Mouse (Mus musculus) layer of hippocampus, adult 9-11 months (tissue): ENCODE results near the gene AC124108.1.
A peak's percentile ranks its signal among the peaks of the same experiment; 100 is the strongest.
"Not testable (repeated sequence)": the region's sequence is repeated elsewhere in the genome, so short reads cannot be mapped to it uniquely, and the experiment has no call there.

ENCODE experiments used
- DNase-seq: peaks from one replicate; pipeline ENCODE4 v3.0.0; 2022

The AC124108.1 gene

GRCm38 (mm10) chr1:132191093-132191785, at the start of gene AC124108.1, which contains the start of gene Lemd1:
Gene AC124108.1 (plus strand): TSS chr1:132191457.
Gene Lemd1 (plus strand): TSS chr1:132191431.
- no peak for DNase-seq

- no peak for DNase-seq
Measured at GRCm38 (mm10) chr1:132141753-132142152, 49.5 kb upstream of the AC124108.1 start.

- no peak for DNase-seq
Measured at GRCm38 (mm10) chr1:132143079-132143478, 48.2 kb upstream of the AC124108.1 start.

GRCm38 (mm10) chr1:132143730-132144129, 47.5 kb upstream of the AC124108.1 start:
- no peak for DNase-seq

- DNase-seq: peak; percentile 83
Measured at GRCm38 (mm10) chr1:132144223-132144622, 47.0 kb upstream of the AC124108.1 start.

GRCm38 (mm10) chr1:132144837-132145236, 46.4 kb upstream of the AC124108.1 start:
- no peak for DNase-seq

GRCm38 (mm10) chr1:132145973-132146685, 45.1 kb upstream of the AC124108.1 start:
- DNase-seq: no peak

GRCm38 (mm10) chr1:132149410-132149809, 41.8 kb upstream of the AC124108.1 start:
- DNase-seq: no peak

GRCm38 (mm10) chr1:132150171-132150570, 41.1 kb upstream of the AC124108.1 start:
- no peak for DNase-seq

GRCm38 (mm10) chr1:132150817-132151601, 40.2 kb upstream of the AC124108.1 start:
- no peak for DNase-seq

- no peak for DNase-seq
Measured at GRCm38 (mm10) chr1:132151908-132152307, 39.3 kb upstream of the AC124108.1 start.

GRCm38 (mm10) chr1:132153086-132153690, 38.1 kb upstream of the AC124108.1 start:
- DNase-seq: no peak

GRCm38 (mm10) chr1:132153691-132154090, 37.6 kb upstream of the AC124108.1 start:
- DNase-seq: no peak

GRCm38 (mm10) chr1:132155737-132156136, 35.5 kb upstream of the AC124108.1 start:
- DNase-seq: peak; percentile 65

GRCm38 (mm10) chr1:132157016-132157781, 34.1 kb upstream of the AC124108.1 start:
- DNase-seq: peak; percentile 66

GRCm38 (mm10) chr1:132157808-132158207, 33.4 kb upstream of the AC124108.1 start:
- no peak for DNase-seq

- no peak for DNase-seq
Measured at GRCm38 (mm10) chr1:132158741-132159140, 32.5 kb upstream of the AC124108.1 start.

GRCm38 (mm10) chr1:132159681-132160080, 31.6 kb upstream of the AC124108.1 start:
- no peak for DNase-seq

GRCm38 (mm10) chr1:132161211-132161880, 29.9 kb upstream of the AC124108.1 start:
- no peak for DNase-seq

- not testable (repeated sequence) for DNase-seq
Measured at GRCm38 (mm10) chr1:132162618-132163017, 28.6 kb upstream of the AC124108.1 start.

- DNase-seq: no peak
Measured at GRCm38 (mm10) chr1:132164780-132165518, 26.3 kb upstream of the AC124108.1 start.
